In the genomic region with DNA sequence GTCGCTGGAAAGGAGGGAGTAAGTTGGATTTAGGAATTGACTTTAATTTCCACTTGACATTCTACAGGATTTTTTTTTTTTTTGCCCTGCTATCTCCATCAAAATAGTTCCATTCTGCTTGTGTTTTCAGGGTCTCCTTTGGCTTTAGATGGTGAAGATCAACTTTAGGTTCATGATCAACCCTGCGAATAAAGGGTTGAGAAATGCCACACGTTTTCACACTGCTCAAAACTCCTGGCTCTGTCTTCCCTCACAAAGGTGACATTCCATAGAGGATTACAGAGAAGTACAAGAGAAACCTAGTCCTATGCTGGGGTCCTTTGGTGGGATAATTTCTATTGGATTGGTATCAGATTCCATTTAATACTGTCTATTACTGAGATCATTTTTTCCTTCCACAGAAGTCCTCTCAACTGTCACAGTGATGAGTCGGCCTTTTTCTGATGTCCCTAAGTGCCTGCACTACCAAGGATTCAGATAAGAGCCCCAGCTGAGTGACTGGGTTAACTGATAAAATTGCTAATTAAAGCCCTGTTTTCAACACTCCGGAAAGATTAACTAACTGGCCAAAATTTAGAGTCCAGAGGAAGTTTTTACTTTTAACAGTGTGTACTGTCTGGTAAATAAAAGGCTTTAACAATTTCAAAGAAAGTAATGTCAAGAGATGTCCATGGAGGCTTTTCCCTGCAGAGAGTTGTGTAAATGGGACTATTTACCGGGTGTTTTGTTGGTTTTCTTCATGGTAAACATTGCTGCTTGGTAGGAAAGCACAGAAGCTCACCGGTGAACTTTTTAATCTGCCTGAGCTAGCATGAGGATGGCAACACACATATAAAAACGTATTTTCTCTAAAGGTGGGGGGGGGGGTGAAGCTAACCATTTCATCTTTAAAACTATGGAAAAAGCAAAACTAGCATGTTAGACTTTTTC, we compare ENCODE assay signal across 17 mouse cellular contexts.
DNase-seq lines count a peak whose midpoint lies in the region; ATAC-seq lines count a peak whose summit lies in the region.
"Had no signal": no experiment of that assay in that cellular context is flagged by ENCODE, and none has a peak within 500 bp of the region (broad histone marks: within the 10 kb centered on the region; RNA-seq: fewer than 3 reads in every experiment).

No protein-coding gene starts in this region.

- H3K36me3 ChIP-seq in lung, embryonic 15.5 days = no peaks in the 10 kb centered on the region
- H3K36me3 ChIP-seq in liver, embryonic 11.5 days (ENCODE audit: control insufficient read depth, insufficient read depth, low read length) = no peaks in the 10 kb centered on the region
- no peaks in the 10 kb centered on the region for H3K36me3 ChIP-seq in stomach, embryonic 15.5 days
- H3K36me3 ChIP-seq: hindbrain, embryonic 10.5 days; limb, embryonic 10.5 days; midbrain, embryonic 12.5 days had no signal

- no peak overlapping the region for H3K9ac ChIP-seq in lung, embryonic 15.5 days
- no peak overlapping the region for H3K9ac ChIP-seq in liver, embryonic 11.5 days (ENCODE audit: low read depth, low read length)
- no peak overlapping the region for H3K9ac ChIP-seq in stomach, embryonic 15.5 days
- H3K9ac ChIP-seq: midbrain, embryonic 12.5 days had no signal

- H3K9me3 ChIP-seq in lung, embryonic 15.5 days = no peaks in the 10 kb centered on the region
- H3K9me3 ChIP-seq in liver, embryonic 11.5 days (ENCODE audit: control insufficient read depth, low read length) = no peaks in the 10 kb centered on the region
- no peaks in the 10 kb centered on the region for H3K9me3 ChIP-seq in stomach, embryonic 15.5 days
- H3K9me3 ChIP-seq: hindbrain, embryonic 10.5 days; limb, embryonic 10.5 days; midbrain, embryonic 12.5 days had no signal

- no peaks in the 10 kb centered on the region for H3K27me3 ChIP-seq in lung, embryonic 15.5 days
- H3K27me3 ChIP-seq in liver, embryonic 11.5 days (replicated peaks; ENCODE audit: control insufficient read depth, insufficient read depth, low read length) = no peaks in the 10 kb centered on the region
- no peaks in the 10 kb centered on the region for H3K27me3 ChIP-seq in stomach, embryonic 15.5 days (replicated peaks)
- H3K27me3 ChIP-seq: midbrain, embryonic 12.5 days had no signal

- H3K4me3 ChIP-seq in lung, embryonic 15.5 days = no peak overlapping the region
- no peak overlapping the region for H3K4me3 ChIP-seq in liver, embryonic 11.5 days (ENCODE audit: low read depth, low read length)
- no peak overlapping the region for H3K4me3 ChIP-seq in stomach, embryonic 15.5 days (replicated peaks)
- H3K4me3 ChIP-seq: heart, adult 2 months; hindbrain, embryonic 10.5 days; limb, embryonic 10.5 days; midbrain, embryonic 12.5 days; myocyte had no signal

- 23% methylated on average over 8 of the region's 8 CpGs for WGBS in lung, embryonic 15.5 days
- WGBS in liver, embryonic 11.5 days = 28% methylated on average over 8 of the region's 8 CpGs
- 41% methylated on average over 8 of the region's 8 CpGs for WGBS in stomach, embryonic 15.5 days

- H3K4me2 ChIP-seq in lung, embryonic 15.5 days = no peak overlapping the region
- peak overlapping the region; percentile 46 for H3K4me2 ChIP-seq in liver, embryonic 11.5 days
- no peak overlapping the region for H3K4me2 ChIP-seq in stomach, embryonic 15.5 days
- H3K4me2 ChIP-seq: midbrain, embryonic 12.5 days had no signal

- no peak overlapping the region for H3K27ac ChIP-seq in lung, embryonic 15.5 days
- peak overlapping the region; percentile 77 for H3K27ac ChIP-seq in liver, embryonic 11.5 days (ENCODE audit: low read depth, low read length)
- no peak overlapping the region for H3K27ac ChIP-seq in stomach, embryonic 15.5 days
- H3K27ac ChIP-seq: heart, adult 2 months; hindbrain, embryonic 10.5 days; limb, embryonic 10.5 days; midbrain, embryonic 12.5 days had no signal

- DNase-seq in lung, postnatal 36 days = no peak
- peak; percentile 57 for DNase-seq in c-Kit-positive CD71-positive TER-119-negative erythroid progenitor cells, embryonic 14.5 days (ENCODE audit: low read depth)
- no peak for DNase-seq in liver, embryonic 11.5 days (ENCODE audit: low spot score)
- no peak for DNase-seq in left cerebral cortex, adult 8-10 months (ENCODE audit: low spot score in 2 of 2)
- no peak for DNase-seq in adrenal gland, postnatal 10 days
- DNase-seq: heart, adult 2 months; kidney, postnatal 25 days; right cerebral cortex, postnatal 14 days; thymus, postnatal 25 days had no signal

- peaks cover 7% of the 10 kb centered on the region; the same call in 1 of the 2 replicates for H3K4me1 ChIP-seq in lung, embryonic 15.5 days
- peaks cover 8% of the 10 kb centered on the region for H3K4me1 ChIP-seq in liver, embryonic 11.5 days (replicated peaks; ENCODE audit: control insufficient read depth, insufficient read depth, low read length)
- H3K4me1 ChIP-seq in stomach, embryonic 15.5 days = no peaks in the 10 kb centered on the region
- H3K4me1 ChIP-seq: hindbrain, embryonic 10.5 days; limb, embryonic 10.5 days; midbrain, embryonic 12.5 days had no signal

- 0 out of 2 replicates have a peak, but pooled peaks have one; percentile 42 for ATAC-seq in lung, embryonic 15.5 days (ENCODE audit: borderline replicate concordance, extremely low read depth, low FRiP score, low TSS enrichment)
- ATAC-seq in liver, embryonic 11.5 days (replicated peaks; ENCODE audit: low FRiP score) = peak; percentile 95
- ATAC-seq in stomach, embryonic 15.5 days (ENCODE audit: insufficient read depth, low FRiP score, low read depth) = peak; percentile 94
- ATAC-seq: forebrain, embryonic 14.5 days; lung, postnatal 0 days had no signal

Comparison
In these comparisons a context has a peak if more than half of its experiments do, and no peak if none do; other contexts are left out.
1. ATAC-seq: peak in every context shown above with its lines; median percentile 95 in liver, embryonic 11.5 days; 94 in stomach, embryonic 15.5 days; 42 in lung, embryonic 15.5 days.